Mouse (Mus musculus) hematopoietic stem cell, adult 5-6 weeks (primary cell): ENCODE measurements around the gene Fbxo2. TPM values are rescaled to one million over a fixed set of nuclear protein-coding genes. Genes with fewer than 3 reads are reported as not detected.
A peak's percentile ranks its signal among the peaks of the same experiment; 100 is the strongest.

Source experiments
- ATAC-seq, 2 experiments: fragments of 125-278 bp in 1 of 2; replicated peaks in 1 of 2; 2 replicates each; pipeline ENCODE4 v1.8.0; 2016 to 2017; ENCODE audit warnings: inconsistent platforms in 2 of 2, mild to moderate bottlenecking in 2 of 2, moderate number of reproducible peaks in 2 of 2, low read depth in 1 of 2, moderate TSS enrichment in 1 of 2; ENCODE audit not compliant: low FRiP score in 2 of 2, poor library complexity in 2 of 2, severe bottlenecking in 2 of 2, insufficient read depth in 1 of 2, low TSS enrichment in 1 of 2
- total RNA-seq: library from RNA; stranded (forward); fragments of 172-1452, 232-1000 nt; gene quantifications from 2 replicates; pipeline ENCODE4 v1.2.3, GENCODE M21; 2017

Fbxo2 gene
- total RNA-seq, 1 experiment from 2014 or later, result not detected

DNA sequence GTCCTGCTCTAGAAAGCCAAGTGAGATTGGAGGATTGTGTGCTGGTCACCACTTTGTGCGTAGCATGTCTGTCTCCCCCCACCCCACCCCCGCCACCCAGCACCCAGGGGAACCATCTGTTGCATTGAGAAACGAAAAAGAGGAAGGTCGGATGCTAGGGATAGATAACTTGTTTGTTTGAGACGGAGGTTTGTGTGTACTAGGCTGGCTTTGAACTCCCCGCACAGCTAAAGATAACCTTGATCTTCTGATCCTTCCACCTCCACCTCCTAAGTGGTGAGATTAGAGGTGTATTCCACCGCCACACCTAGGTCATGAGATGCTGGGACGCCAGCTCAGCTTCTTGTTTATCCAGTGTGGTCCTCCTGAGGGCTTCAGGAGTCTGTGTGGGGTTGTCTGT is 25.4 kb upstream of the Fbxo2 start:
- ATAC-seq, result no peak

DNA sequence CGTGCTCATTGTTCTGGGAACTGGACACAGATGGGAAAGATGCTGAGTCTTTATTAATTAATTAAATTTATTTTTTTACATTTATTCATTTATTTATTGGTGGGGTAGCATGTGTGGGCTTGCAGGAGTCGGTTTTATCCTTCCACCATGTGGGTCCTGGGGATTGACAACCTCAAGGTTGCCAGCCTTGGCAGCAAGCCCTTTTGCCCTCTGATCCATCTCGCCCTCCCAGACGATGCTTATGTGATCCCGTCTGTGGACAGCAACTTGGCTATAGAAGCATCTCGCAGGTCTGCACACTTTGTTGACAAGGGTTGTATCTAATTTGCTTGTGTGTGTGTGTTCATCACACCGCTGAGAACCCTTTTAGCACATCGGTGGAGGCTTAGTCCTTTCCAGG is 22.9 kb upstream of the Fbxo2 start:
- no peak for ATAC-seq

DNA sequence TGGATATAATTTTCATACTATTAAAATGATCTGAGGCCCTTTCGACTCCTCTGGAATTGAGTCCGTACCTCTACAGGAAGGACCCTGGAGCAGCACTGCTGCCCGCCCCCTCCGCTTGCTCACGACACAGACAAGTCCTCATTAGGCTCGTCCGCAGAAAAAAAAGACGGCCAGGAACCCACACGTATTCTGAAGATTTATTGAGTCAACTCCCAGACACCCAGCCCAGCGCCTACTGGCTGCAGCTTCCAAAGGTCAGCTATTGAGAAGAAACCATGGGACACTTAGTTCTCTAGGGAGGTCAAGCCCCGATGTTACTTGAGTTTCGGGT is 20.7 kb upstream of the Fbxo2 start:
- peak; percentile 28 to 46; a peak in 3 of 4 replicates for ATAC-seq

DNA sequence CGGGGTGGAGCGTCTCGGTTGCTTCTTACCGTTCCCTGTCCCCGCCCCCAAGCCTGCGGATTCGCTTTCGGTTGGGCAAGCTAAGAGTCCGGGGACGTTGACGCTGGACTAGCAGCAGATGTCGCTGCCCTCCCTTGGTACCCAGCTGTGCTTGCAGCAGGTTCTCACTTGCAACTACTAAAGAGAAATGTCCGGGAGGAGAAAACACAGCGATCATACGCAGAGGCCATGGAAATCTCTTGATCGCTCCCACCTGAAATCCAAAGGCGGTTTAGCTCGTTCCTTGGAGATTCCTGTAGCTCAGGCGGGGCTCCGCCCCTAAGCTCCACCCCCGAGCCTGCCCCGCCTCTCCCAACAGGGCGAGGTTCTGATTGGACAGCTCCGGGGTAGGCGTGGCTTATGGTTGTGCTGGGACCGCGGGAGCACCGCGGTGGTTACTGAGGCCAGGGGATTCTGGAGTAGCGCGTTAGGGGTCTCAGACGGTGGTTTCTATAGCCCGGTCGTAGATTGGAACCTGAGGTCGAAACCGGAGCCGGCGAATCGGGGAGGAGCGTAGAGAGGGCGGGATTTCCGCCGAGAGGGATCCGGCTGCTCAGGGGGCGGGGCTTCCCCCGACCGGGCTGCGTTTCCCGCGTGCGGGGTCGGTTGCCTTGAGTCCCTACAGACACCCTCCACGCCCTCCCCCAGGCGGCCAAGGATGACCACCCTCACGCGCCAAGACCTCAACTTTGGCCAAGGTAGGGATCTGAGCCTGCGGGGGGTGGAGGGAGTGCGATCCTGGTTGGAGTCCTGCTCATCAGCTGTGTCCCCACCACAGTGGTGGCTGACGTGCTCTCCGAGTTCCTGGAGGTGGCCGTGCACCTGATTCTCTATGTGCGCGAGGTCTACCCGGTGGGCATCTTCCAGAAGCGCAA is 20.1 kb upstream of the Fbxo2 start:
- peak; percentile 94 to 96 for ATAC-seq

DNA sequence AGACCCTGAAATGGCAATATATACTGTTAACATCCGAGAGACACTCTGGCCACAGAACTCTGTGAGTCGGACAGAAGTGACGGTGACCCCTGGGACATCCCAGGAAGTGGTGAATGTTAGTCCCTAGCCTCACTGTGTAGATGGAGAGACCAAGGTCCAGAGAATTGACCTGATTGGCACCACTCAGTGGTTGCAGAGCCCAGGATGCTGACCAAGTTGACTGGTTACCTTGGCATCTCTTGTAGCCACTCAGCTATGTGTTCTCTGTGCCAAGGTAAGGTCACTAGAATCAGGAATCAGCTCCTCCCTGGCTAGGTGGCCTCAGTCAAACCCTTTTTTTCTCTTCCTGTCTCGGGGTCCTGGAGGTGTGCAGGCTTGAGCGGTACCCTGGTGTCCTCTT is 16.7 kb upstream of the Fbxo2 start:
- no peak for ATAC-seq

DNA sequence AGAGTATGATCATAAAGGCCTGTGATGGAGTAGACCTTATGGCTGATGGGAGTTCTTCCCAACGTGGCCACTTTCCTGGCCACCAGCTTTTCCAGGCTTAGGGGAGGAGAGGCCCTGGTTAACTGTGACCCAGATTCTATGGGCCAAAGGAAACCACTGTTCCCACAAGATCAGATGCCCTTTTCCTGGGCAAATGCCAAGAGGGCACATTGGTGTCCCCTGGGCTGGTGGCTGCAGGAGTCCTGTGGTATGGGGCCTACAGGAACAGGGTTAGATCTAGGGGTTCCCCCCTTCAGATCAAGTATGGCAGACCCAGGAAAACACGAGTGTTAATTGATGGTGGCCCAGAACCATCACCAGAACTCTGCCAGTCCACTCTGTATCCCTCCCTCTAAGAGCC is 12.7 kb upstream of the Fbxo2 start:
- no peak for ATAC-seq

DNA sequence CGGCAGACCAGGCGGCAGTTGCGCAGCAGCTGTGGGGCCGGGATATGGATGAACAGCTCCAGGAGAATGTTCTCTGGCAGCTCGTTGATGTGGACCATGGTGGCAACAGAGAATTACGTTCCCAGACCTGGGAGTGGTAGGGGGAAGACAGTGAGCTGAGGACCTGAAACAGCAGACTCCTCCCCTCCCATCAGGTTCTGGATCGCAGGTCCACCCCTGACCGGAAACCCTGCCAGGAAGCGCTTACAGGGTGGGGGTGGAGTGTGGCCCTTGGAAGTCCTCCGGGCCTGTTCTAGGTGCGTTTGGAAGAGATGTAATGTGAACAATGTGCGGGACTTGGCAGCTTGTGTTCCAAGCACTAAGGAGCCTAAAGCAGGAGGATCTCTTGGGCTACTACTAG is 10.9 kb upstream of the Fbxo2 start:
- no peak for ATAC-seq

DNA sequence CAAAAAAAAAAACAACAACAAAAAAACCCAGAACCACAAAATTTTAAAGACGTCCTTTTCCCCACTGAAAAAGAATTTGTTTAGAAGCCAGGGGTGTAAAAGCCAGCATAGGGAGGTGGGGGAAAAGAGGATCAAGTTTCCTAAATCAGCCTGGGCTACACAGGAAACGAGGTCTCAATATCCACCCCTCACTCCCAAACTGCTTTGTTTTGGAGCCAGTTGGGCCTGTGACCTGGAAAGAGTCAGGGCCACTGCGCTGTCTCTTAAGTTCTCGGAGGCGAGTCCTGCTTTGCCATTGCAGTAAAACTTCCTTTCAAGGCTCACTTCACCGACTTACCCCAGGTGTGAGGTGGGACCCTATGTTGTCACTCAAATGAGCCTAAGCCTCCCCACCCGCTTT is 10.2 kb upstream of the Fbxo2 start:
- no peak for ATAC-seq

DNA sequence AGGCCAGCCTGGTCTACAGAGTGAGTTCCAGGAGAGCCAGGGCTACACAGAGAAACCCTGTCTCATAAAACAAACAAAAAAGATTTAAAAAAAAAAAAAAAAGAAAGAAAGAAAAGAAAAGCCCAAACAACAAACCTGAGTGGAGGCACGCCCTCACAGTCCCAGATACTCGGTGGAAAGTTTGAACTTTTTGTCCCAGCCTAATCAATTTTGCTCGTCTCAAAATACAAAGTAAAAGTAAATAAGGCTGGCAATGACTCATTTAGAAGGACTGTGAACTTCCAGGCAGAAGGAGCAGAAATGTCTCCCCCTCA is 9.5 kb upstream of the Fbxo2 start:
- no peak for ATAC-seq

DNA sequence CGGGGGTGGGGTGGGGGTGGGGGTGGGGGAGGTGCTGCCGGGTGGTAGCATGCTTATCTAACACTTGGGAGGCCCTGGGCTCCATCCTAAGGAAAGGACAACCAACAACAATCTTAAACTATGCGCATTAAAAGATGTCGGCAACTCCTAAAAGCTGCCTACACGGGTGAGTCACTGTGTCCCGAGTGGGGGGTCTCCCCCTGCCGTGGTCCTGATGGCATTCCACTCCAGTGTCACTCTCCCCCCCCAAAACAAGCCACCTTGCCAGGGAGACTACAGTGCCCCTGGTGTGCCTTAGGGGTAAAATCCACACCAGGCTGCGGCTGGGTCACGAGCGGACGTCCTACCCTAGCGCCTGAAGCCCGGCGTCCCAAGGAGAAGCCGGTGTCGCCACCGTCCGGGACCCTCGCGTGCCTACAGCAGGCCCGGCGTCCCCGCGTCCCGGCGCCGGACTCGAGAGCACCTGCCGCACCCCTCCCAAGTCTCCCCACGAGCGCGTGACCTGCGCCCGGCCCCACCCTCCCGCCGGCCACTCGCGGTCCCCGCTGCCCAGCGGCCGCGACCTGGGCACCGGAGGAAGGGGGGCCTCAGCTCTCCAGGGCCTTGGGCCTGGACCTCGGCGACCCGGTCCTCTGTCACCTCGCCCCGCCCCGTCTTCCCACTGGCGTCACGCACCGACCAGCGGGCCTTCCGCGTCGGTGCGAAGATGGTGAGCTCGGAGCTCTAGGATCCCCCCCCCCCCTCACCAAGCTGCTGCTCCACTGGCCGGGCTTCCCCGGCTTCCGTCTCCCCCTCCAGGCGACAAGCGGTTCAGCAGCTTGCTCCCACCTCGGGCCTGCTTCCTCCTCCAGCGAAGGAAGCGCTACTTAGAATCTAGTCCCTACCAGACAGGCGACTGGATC is 8.9 kb upstream of the Fbxo2 start, which contains the start of gene Fbxo6:
Gene Fbxo6 (minus strand): TSS at position 874 of the 902 bp plus-strand sequence.
- peak; percentile 93 to 96 for ATAC-seq

DNA sequence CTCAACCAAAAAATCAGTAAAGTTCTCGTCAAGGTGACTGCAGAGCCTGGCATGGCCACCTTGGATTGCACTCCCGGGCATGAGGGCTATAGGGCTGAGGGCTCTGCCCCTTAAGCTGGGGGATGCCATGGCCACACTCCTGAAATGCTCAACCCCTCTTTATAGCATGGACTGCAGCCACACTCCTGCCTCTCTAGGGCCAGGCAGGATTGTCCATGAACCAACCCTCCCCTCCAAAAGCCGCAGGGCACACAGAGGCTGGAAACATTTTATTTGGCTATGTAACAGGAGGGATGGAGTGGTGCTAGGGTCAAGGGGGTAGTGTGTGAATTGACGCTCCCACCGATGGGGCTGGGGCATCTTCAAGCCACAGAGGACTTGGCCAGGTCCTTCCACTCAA is 7.9 kb upstream of the Fbxo2 start:
- no peak for ATAC-seq

DNA sequence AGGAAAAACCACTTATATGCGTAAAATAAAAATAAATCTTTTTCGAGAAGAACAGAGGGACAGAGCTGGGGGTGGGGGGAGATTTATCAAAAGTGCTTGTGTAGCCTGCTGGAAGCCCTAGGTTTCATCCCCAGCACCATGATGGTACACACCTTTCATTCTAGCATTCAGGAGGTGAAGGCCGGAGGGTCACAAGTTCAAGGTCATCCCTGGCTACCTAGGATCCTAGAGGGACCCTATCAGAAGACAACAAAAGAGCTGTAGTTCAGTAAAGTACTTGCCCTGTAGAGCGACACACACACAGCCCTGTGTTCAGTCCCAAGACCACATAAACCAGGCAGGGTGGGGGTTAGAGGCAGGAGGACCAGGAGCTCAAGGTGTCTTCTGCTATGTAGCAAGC is 6.4 kb upstream of the Fbxo2 start:
- ATAC-seq, result no peak

DNA sequence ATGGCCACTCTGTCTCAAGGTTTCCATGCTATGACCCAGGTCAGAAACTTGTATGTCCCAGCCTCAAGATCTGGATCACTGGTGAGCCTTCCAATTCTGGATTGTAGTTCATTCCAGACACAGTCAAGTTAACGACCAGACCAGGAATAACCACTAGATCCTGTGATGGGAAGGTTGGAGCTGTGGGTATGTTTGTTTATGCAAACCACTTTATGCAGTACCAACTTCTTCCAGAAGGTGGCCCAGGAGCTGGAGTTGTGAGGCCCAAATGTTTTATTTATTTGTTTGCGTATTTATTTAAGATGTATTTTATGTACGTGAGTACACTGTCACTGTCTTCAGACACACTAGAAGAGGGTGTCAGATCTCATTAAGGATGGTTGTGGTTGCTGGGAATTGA is 5.4 kb upstream of the Fbxo2 start:
- ATAC-seq, result no peak

DNA sequence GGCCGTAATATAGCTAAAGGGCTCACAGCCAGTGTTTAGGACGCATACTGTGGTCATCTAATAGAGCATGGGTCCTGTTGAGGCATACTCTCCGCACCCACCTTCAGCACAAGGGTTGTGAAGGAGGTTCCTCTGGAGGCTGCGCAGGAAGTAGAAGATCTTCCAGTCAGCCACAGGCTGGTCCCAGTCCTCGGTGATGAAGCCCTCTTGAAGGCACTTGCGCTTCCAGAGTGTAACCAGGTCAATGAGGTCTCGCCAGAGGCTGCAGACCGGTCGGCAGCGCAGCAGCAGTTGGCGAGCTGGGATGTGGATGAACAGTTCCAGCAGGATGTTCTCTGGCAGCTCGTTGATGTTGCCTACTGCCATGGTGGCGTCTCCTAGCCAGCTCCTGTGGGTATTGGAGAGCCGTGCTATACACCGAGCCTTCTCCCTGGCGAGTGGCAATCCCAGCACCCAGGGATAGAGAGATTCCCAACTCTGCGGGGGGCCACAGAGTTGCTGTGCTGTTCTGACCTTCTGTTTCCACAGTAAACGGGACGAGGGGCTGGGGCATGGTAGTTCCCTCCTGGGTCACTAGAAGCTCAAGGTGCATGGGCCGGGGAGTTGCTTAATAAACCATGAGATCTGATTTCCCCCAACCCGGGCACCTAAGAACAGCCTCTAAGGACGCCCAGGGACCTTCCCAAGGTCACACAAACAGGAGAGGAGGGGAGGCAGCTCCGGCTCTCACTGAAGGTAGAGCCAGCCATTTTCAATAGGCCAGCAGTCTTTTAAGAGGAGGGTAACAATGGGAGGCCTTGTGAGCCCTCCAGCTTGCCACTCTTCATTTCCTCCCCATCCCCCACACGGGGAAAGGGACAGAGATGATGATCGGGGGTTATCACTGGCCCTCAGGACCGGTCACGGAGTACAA is 1.7 kb upstream of the Fbxo2 start:
- ATAC-seq, result no peak

DNA sequence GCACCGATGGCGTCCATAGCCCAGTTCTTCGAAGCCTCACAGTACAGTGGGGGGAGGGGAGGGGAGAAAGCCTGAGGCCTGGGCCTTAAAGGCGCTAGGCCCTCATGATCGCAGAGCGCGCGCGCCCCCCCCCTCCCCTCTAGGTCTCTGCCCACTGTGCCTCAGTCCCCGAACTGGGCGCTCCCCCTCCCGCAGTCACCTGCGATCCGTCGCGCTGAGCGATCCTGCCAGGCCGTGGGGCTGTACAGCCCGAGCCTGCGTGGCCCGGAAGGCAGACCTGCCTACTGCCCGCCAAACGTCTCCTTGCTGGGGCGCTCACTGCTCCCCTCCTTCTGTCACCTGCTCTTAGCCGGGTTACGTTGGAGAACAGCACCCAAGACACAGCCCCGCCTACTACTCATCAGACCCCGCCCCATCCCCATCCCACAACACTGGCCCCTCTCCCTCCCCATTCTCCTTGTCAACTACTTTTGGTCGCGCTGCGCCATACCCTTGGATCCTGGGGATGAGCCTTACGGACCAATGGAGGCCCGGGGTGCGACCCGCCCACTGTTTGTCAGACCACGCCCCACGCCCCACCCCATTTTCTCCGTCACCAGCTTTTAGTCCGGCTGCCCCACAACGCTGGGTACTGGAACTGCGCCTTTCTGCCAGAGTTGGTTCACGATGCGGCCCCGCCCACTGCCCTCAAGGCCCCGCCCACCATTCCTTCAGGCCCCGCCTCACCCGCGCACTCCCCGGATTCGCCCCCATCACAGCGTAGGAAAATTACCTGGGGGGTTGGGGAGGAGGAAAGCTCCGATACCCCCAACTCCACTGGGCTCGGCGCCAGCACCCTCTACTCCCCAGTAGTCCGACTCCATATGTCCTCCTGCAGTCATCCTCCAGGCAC is 631 bp upstream of the Fbxo2 start:
- ATAC-seq, result peak; percentile 77 to 80

DNA sequence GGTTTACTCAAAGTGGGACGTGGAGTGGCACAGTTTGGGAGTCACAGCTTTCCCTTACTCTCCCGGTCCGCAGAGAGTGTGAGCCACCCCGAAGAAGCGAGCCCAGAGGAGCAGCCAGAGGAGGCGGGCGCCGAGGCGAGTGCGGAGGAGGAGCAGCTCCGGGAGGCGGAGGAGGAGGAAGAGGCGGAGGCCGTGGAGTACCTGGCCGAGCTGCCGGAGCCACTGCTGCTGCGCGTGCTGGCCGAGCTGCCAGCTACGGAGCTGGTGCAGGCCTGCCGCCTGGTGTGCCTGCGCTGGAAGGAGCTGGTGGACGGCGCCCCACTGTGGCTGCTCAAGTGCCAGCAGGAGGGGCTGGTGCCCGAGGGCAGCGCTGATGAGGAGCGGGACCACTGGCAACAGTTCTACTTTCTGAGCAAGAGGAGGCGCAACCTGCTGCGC is 3.6 kb downstream of the Fbxo2 start:
- peak; percentile 59 to 72 for ATAC-seq

DNA sequence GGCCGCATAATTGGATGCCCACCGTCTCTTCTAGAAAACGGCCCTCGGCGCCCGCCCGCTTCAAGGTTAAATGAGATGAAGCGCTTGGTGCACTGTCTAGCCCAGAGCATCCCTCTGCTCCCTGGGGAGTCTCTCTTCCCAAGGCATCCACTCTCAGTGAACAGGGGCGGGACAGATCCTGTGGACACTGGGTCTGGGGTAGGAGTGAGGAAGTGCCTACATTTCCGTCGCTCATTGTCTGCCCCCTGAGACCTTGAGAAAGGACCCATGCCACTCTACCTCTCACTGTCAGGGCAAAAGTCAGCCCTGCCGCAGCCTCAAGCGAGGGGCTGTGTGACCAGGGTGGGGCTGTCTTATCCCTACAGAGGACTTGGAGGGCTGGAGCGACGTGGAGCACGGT is 4.0 kb downstream of the Fbxo2 start:
- no peak for ATAC-seq
